Mouse (Mus musculus) brown adipose tissue, adult 24 weeks (tissue): Measurements from ENCODE around the gene BC048562. TPM values are rescaled to one million over a fixed set of nuclear protein-coding genes. Genes with fewer than 3 reads are reported as not detected.
A peak's percentile ranks its signal among the peaks of the same experiment; 100 is the strongest.

Experiments used
- H3K27ac ChIP-seq: fragments of 200-500 bp; replicated peaks from 2 replicates; pipeline ENCODE4 v1.5.1; 2012; ENCODE audit warnings: low read depth, mild to moderate bottlenecking, low read length
- H3K4me1 ChIP-seq: fragments of 200-500 bp; 2 replicates; pipeline ENCODE4 v1.6.1; 2012; ENCODE audit warnings: low read length, mixed read lengths; ENCODE audit not compliant: control insufficient read depth, insufficient read depth, insufficient read length
- H3K4me3 ChIP-seq: fragments of 200-500 bp; 2 replicates; pipeline ENCODE4 v1.5.1; 2012; ENCODE audit warnings: low read depth, mild to moderate bottlenecking, low read length, moderate library complexity; ENCODE audit not compliant: insufficient read depth
- polyA plus RNA-seq: library from polyadenylated mRNA; stranded (reverse); fragments of >200 nt; gene quantifications from 2 replicates; pipeline ENCODE4 v1.2.4, GENCODE M21; 2012; ENCODE audit not compliant: missing spikeins, insufficient read depth, insufficient read length

BC048562 gene
- polyA plus RNA-seq, 1 experiment: not detected

DNA sequence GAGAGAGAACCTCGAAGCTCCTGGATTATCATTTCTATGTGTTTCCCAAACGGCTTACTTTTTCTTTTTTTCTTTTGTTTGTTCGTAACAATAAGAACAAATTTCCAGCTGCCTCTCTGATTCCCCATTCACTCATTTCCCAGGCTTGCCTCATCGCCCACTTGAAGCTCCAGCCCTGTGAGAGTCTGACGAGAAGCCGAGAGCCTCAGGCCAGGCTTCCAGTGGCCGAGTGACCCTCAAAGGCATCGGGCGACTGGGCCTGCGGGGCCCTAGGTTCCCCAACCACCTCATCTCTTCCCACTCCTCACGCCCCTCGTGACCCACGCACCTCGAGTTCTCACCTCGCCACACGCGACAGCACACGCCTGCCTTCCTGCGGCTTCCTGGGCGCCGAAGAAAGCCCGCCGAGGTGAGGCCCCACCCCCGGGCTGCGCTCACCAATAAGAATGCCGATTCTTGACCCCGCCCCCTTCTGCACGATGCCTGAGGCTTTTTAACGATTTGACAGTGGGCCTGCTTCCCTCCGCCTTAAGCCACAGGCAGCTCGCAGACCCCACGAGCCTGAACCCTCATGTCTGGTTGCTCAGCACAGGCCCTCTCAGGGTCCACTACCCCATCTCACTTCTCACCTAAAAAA lies 4.7 kb upstream of the BC048562 start:
- Histone ChIP-seq H3K4me3 (no peak overlapping the region; the same call in 1 of the 2 replicates), H3K27ac (no peak overlapping the region), H3K4me1 (no peaks in the 10 kb centered on the region)

DNA sequence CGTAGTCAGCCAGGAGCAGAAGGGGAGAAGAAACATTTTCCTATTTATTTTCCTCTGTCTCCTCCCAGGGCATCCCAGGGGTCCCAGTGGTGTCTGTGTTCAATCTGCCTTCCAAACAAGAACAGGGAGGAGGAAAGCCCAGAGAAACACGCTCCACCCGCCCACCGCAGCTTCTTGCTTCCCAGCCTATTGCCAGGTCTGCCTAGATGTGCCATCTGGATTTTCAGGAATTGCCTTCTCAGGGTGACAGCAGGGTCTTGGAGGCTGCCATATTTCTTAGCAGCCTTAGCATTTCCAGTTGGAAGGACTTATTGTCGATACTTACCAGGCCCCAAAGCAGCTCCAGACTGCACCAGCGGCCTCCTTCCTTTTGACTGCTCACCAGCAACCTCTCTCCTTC lies 2.9 kb downstream of the BC048562 start:
- H3K4me3 ChIP-seq: no peak overlapping the region
- peaks cover 5% of the 10 kb centered on the region; the same call in 1 of the 2 replicates for H3K4me1 ChIP-seq
- no peak overlapping the region for H3K27ac ChIP-seq

DNA sequence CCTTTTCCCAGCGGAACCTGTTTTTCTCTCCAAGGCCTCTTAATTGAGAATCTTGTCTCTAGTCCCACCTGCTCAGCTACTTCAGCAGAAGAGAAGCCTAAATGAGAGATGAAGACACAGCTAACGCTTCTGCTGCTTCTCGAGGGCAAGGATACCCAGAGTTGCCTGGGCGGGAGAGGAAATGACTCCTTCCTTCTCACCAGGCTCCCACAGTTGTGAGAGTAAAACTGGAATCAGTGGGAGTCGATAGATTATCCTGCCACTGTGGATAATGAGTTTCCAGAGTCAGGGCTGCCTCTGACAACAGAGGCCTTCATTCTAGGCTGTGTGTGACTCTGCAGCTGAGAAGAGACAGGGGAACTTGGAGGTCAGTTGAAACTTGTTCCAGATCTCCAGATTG lies 4.2 kb downstream of the BC048562 start:
- Histone ChIP-seq H3K4me1 (peaks cover 5% of the 10 kb centered on the region; the same call in 1 of the 2 replicates), H3K27ac (no peak overlapping the region), H3K4me3 (no peak overlapping the region)

DNA sequence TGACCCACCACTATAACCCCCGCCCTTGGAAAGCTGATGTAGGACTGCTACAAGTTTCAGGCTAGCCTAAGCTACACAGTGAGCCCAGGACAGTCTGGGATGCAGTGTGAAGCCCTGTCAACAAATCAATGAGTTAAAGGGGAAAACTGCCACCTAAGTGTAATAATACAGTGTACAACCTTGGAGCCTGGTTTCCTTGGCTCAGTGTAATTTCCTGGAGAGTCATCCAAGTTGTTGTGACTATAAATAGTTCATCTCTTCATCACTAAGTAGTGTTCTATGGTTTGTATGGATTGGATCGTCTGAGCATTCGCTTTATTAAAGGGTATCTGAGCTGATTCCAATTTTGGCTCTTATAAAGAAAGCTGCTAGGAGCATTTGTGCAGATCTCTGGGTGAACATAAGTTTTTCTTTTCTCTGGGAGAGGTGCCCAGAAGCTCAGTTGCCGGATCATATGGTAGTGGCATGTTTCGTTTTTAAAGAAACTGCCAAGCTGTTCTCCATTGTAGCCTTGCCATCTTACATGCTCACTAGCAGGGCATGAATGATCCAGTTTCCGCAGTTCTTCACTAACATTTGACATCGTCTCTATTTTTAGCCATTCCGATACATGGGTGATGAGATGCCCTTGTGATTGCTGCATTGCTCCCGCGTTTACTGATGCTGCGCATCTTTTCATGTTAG lies 5.1 kb downstream of the BC048562 start:
- no peak overlapping the region for H3K4me3 ChIP-seq
- peaks cover 5% of the 10 kb centered on the region; the same call in 1 of the 2 replicates for H3K4me1 ChIP-seq
- H3K27ac ChIP-seq: no peak overlapping the region

DNA sequence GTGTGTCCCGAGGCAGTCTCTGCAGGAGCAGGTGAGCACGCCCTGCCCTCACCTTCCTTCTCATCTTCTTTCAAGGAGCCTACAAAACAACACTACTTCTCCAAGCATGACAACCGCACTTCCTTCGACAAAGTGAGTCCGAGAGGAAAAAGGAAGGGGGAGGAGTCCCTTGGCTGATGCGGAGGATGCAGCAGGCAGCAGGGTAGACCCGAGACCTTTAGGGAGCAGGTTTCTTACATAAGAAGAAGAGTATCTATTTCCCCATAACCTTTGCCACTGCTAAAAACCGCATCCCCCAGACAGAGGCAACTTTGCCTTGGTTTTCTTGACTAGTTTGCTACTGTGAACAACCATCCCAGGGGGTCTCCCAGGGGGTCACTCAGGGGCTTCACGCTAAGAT lies 8.8 kb downstream of the BC048562 start:
- Histone ChIP-seq H3K4me1 (peaks cover 5% of the 10 kb centered on the region; the same call in 1 of the 2 replicates), H3K27ac (no peak overlapping the region), H3K4me3 (no peak overlapping the region)

DNA sequence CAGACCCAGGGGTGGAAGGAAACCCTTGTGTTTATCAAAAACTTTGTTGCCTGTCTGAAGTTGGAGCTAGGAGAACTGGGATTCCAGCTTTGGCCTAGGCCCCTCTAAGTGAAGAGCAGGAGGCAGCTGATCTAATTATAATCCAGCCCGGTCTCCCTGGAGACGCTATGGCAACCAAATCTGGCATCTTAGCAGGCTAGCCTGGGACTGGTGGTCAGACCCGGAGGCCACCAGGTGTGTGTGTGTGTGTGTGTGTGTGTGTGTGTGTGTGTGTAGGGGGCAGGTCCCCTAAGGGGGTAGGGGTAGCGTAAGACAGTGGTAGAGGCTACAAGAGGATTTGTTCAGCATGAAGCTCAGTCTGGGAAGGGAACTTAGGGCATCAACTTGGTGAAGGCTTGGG lies 13.6 kb downstream of the BC048562 start:
- no peak overlapping the region for H3K4me3 ChIP-seq
- no peak overlapping the region for H3K27ac ChIP-seq
- no peaks in the 10 kb centered on the region for H3K4me1 ChIP-seq

DNA sequence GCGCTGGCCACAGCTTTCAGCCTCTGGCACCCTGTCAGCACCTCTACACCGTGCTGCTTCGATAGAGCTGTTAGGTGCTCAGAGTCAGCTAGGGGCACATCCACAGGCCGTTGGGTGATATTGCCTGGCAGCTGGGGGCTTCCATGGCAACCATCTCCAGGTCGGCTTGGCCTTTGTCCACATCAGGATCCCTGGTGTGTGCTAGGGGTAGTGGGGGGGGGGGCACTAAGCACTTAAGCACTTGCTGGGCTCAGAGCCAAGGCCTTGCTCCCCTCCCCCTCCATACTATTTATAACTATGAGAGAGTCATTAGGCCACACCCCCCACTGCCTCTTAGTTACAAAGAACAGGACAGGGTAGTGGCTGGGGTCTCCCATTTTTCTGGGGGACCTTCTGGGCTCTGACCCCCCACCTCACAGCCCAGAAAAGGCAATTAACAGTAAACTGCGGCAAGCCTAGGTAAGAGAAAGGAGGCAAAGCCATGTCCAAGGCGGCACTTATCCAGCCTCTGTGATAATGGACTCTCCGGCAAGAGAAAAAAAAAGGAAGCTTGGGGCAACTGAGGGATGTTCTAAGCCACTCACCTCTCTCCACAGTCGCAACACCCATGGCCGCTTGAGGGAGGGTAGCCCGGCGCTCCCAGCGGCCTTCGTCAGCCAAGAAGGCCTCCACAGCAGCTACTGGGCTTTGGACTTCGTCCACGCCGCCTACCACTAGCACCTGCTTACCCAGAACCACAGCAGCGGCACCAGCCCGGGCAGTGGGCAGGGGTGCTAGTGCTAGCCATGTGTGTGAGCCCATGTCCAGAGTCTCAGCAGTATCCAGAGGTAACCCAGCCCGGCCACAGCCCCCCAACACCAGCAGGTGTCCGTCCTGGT lies 14.2 kb downstream of the BC048562 start:
- Histone ChIP-seq H3K27ac (no peak overlapping the region), H3K4me3 (no peak overlapping the region), H3K4me1 (no peaks in the 10 kb centered on the region)

DNA sequence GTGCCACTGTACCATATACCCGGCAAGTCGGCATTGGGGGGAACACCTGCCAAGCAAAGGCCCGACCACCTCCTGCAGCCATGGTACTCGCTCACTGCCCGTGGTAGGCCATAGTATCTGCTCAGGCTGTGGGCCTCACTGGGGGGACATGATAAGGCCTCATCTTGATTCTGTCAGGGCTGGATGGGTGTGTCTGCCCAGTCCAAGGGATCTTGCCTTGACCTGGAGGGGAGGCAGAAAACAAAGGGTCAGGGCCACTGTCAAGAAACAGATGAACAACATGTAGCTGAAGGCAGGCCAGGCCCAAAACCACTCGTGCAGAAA lies 14.8 kb downstream of the BC048562 start:
- Histone ChIP-seq H3K4me3 (no peak overlapping the region), H3K27ac (no peak overlapping the region), H3K4me1 (no peaks in the 10 kb centered on the region)

DNA sequence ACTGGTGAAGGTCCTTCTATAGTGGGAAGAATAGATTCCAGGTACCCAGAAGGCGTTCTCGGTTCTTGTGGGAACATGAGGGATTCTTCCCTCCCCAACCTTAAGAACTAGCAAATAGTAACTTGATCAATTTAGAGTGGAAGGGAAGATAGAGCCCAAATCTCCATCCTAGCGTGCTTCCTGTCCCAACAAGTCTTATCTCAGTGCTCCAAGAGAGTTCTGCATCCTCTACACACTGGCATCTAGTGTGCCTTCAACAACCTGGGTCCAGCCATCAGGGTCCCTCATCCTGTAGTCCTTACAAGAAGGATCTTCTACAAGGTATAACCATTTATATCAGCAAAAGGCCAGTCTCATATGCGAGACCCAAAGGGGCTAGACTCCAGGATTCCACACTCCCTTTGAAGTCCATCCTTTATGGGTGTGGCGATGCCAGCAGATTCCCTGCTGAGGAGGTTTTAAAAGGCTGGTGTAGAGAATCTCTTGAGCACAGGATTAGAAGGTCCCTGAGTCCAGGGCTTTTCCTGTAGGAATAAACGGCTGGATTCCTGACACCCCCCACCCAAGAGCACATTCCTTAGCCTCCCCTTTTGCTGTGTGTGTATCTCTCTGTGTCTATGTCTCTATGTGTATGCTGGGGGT lies 15.4 kb downstream of the BC048562 start:
- peak overlapping the region; percentile 66 for H3K4me3 ChIP-seq
- H3K27ac ChIP-seq: no peak overlapping the region
- no peaks in the 10 kb centered on the region for H3K4me1 ChIP-seq

DNA sequence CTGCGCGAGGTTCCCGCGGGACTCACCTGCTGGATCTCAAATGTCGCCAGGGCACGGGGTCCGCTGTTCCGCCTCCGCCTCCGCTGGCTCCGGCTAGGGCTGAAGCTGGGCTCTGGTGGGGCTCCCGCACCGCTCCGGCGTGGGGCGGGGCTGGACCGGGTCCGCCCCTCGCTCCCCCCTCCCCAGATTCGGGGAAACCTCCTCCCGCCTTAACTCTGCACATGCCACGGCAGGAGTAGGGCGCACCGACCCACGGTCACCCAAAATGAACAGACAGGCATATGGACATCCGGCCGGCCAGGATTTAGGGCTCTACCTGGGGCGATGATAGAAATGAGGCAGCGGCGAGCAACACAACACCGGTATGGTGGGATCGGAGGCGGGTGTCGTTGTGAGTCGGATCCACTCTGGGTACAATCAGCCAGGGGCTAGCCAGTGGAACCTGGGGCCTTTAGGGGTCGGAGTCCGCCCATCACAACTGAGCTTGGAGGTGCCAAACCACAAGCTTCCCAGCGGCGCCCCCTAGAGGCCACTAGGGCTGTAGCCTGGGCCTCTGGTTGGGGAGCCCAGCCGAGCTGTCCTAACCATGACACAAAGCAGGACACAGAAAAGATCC lies 16.1 kb downstream of the BC048562 start:
- H3K4me1 ChIP-seq: no peaks in the 10 kb centered on the region
- H3K27ac ChIP-seq: no peak overlapping the region
- peak overlapping the region; percentile 66 for H3K4me3 ChIP-seq

DNA sequence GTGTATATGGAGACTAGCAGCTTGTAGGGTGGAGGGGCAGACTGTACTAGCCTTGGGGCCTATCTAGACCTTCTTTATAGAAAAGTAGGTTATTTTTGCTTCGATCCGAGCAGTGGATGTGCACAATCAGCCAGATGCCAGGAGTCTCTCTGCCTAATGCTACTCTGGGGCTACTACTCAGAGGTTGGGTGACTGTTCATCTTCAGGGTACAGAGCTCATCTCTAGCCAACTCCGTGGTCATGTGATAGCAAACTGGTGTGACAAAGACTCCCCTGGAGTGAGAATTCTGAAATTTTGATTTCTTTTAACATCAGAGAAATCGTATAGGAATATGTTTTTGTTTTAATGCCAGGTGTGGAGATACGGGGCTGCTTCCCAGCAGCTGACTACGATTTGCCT lies 16.6 kb downstream of the BC048562 start:
- Histone ChIP-seq H3K4me1 (no peaks in the 10 kb centered on the region), H3K4me3 (no peak overlapping the region), H3K27ac (no peak overlapping the region)

DNA sequence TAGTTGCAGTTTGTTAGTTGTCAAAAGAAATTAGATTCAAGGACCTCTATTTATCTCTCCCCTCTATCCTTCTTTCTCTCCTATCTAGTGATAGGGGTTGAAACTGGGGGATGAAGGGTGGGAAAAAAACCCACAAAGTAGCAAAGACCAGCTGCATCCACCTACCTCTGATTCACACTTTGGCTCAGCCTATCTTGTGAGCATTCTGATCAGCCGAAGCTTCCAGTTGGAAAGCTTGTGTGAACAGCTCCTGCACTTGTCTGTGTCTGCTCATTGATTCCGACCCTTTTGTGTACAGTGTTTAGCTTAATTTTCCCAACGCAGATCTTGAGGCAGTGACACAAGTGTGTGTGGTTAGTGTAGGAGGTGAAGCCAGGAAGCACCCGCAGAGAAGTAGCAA lies 17.2 kb downstream of the BC048562 start:
- Histone ChIP-seq H3K4me3 (no peak overlapping the region), H3K27ac (no peak overlapping the region)

DNA sequence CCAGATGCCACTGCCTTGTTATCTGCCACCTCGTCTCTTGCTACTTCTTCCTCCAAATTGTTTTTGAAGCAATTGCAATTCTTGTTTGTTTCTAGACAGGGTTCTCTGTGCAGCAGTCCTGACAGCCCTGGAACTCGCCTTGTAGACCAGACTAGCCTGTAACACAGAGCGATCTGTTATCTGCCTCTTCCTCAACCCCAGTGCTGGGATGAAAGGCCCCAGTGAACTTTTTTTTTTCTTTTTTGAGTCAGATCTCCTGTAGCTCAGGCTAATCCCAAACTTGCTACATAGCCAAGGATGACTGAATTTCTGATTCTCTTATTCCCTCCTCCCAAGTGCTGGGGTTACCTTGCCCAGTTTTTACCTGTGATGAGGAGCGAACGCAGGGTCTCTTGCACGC lies 18.1 kb downstream of the BC048562 start:
- H3K27ac ChIP-seq: no peak overlapping the region
- no peak overlapping the region for H3K4me3 ChIP-seq
- H3K4me1 ChIP-seq: no peaks in the 10 kb centered on the region

More for the DNA sequence above, 17.2 kb downstream of the BC048562 start:
- H3K4me1 ChIP-seq: no peaks in the 10 kb centered on the region

DNA sequence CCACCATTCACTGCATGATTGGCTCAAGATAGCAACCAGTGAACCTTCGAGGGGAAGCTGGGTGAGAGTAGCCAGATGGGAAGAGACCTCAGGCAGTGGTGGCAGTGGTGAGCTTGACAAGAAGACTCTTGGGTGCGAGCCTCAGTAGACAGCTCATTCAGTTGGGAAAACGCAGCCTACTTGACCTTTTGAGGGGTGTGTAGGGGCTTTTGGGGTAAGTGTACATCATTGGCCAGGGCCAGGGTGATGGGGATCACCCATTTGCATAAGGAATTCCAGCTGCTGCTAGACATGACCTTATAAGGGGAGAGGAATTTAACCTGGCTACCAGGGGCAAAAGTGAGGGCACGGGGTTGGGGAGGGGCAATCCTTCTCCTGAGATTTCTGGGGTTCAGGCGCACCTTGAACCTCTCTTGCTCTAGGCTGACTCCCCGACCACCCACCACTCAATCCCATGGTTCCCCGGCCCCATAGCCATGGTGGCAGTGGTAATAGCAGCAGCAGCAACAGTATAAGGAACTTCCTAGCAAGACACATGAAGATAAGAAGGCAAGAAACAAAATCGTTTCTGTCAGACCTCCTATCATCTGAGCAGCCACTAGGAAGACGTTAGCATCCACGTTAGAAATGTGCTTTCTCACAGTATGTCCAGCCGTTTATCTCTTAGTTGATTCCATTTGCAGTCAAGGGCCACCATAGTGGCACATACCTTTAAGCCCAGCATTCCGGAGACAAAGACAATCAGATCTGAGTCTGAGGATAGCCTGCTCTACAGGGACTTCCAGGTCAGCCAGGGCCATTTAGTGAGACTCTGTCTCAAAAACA lies 19.7 kb downstream of the BC048562 start:
- Histone ChIP-seq H3K27ac (no peak overlapping the region), H3K4me3 (no peak overlapping the region), H3K4me1 (0 out of 2 replicates have a peak, but pooled peaks cover 2% of the 10 kb centered on the region)
